In genomic region chr10:75555557-75555956, GRCm38 (mm10) we compare ENCODE assay signal across 12 mouse cellular contexts. TPM values are rescaled to one million over a fixed set of nuclear protein-coding genes. Genes with fewer than 3 reads are reported as not detected.
A peak's percentile ranks its signal among the peaks of the same experiment; 100 is the strongest.
DNase-seq lines count a peak whose midpoint lies in the region; ATAC-seq lines count a peak whose summit lies in the region.
"Had no signal": no experiment of that assay in that cellular context is flagged by ENCODE, and none has a peak within 500 bp of the region (broad histone marks: within the 10 kb centered on the region; RNA-seq: fewer than 3 reads in every experiment).

No protein-coding gene starts in this region.

- peak overlapping the region; percentile 65 for H3K27ac ChIP-seq in kidney, embryonic 15.5 days
- no peak overlapping the region; the same call in 1 of the 2 replicates for H3K27ac ChIP-seq in kidney, embryonic 14.5 days (ENCODE audit: low read depth, low read length)
- peak overlapping the region; percentile 32; the same call in 1 of the 2 replicates for H3K27ac ChIP-seq in forebrain, embryonic 11.5 days (ENCODE audit: low read depth, low read length)
- peak overlapping the region; percentile 18 for H3K27ac ChIP-seq in limb, embryonic 12.5 days
- H3K27ac ChIP-seq: embryonic facial prominence, embryonic 15.5 days; gastrocnemius, adult 2 months; liver, embryonic 15.5 days had no signal

- H3K4me2 ChIP-seq in kidney, embryonic 15.5 days, result no peak overlapping the region
- no peak overlapping the region for H3K4me2 ChIP-seq in kidney, embryonic 14.5 days (replicated peaks; ENCODE audit: low read depth, low read length)
- H3K4me2 ChIP-seq in forebrain, embryonic 11.5 days (ENCODE audit: low read depth, low read length, severe bottlenecking), result no peak overlapping the region
- no peak overlapping the region for H3K4me2 ChIP-seq in limb, embryonic 12.5 days
- H3K4me2 ChIP-seq: embryonic facial prominence, embryonic 15.5 days; liver, embryonic 15.5 days had no signal

- peaks cover 17% of the 10 kb centered on the region for H3K27me3 ChIP-seq in kidney, embryonic 15.5 days
- H3K27me3 ChIP-seq in kidney, embryonic 14.5 days (ENCODE audit: control insufficient read depth, insufficient read depth, low read length), result peaks cover 12% of the 10 kb centered on the region
- H3K27me3 ChIP-seq in forebrain, embryonic 11.5 days (ENCODE audit: control insufficient read depth, insufficient read depth, low read length), result peaks cover 11% of the 10 kb centered on the region
- peaks cover 29% of the 10 kb centered on the region for H3K27me3 ChIP-seq in limb, embryonic 12.5 days

- H3K9ac ChIP-seq in kidney, embryonic 15.5 days, result no peak overlapping the region
- H3K9ac ChIP-seq in kidney, embryonic 14.5 days (ENCODE audit: low read depth, low read length), result no peak overlapping the region
- 0 out of 2 replicates have a peak overlapping the region, but pooled peaks have one; percentile 4 for H3K9ac ChIP-seq in forebrain, embryonic 11.5 days (ENCODE audit: low read length)
- no peak overlapping the region for H3K9ac ChIP-seq in limb, embryonic 12.5 days (replicated peaks)
- H3K9ac ChIP-seq: embryonic facial prominence, embryonic 15.5 days; liver, embryonic 15.5 days had no signal

- peaks cover 72% of the 10 kb centered on the region for H3K4me1 ChIP-seq in kidney, embryonic 15.5 days
- H3K4me1 ChIP-seq in kidney, embryonic 14.5 days (ENCODE audit: control insufficient read depth, insufficient read depth, low read length), result peaks cover 23% of the 10 kb centered on the region
- H3K4me1 ChIP-seq in forebrain, embryonic 11.5 days (replicated peaks; ENCODE audit: control insufficient read depth, insufficient read depth, low read length), result peaks cover 6% of the 10 kb centered on the region; the same call in 1 of the 2 replicates
- H3K4me1 ChIP-seq in limb, embryonic 12.5 days (replicated peaks), result peaks cover 45% of the 10 kb centered on the region

- no peaks in the 10 kb centered on the region for H3K9me3 ChIP-seq in kidney, embryonic 15.5 days (replicated peaks)
- no peaks in the 10 kb centered on the region for H3K9me3 ChIP-seq in kidney, embryonic 14.5 days (ENCODE audit: control insufficient read depth, low read length)
- no peaks in the 10 kb centered on the region for H3K9me3 ChIP-seq in forebrain, embryonic 11.5 days (ENCODE audit: control insufficient read depth, low read length)
- H3K9me3 ChIP-seq in limb, embryonic 12.5 days, result no peaks in the 10 kb centered on the region
- H3K9me3 ChIP-seq: embryonic facial prominence, embryonic 15.5 days; liver, embryonic 15.5 days had no signal

- ATAC-seq in kidney, embryonic 15.5 days (replicated peaks; ENCODE audit: low FRiP score), result no peak
- no peak for ATAC-seq in kidney, embryonic 14.5 days (ENCODE audit: low FRiP score, low TSS enrichment)
- ATAC-seq in forebrain, embryonic 11.5 days (replicated peaks; ENCODE audit: low FRiP score), result no peak
- no peak for ATAC-seq in limb, embryonic 12.5 days (ENCODE audit: insufficient number of reproducible peaks, insufficient read depth, low FRiP score, low TSS enrichment, low read depth)

- H3K36me3 ChIP-seq in kidney, embryonic 15.5 days, result no peaks in the 10 kb centered on the region
- no peaks in the 10 kb centered on the region for H3K36me3 ChIP-seq in kidney, embryonic 14.5 days (ENCODE audit: control insufficient read depth, insufficient read depth, low read length)
- no peaks in the 10 kb centered on the region for H3K36me3 ChIP-seq in forebrain, embryonic 11.5 days (ENCODE audit: control insufficient read depth, insufficient read depth, low read length)
- no peaks in the 10 kb centered on the region for H3K36me3 ChIP-seq in limb, embryonic 12.5 days
- H3K36me3 ChIP-seq: embryonic facial prominence, embryonic 15.5 days; liver, embryonic 15.5 days had no signal

- DNase-seq in adipocyte (ENCODE audit: low spot score), result peak; percentile 14
- no peak for DNase-seq in forebrain, embryonic 11.5 days (ENCODE audit: low spot score)
- DNase-seq in frontal cortex, postnatal 36 days (ENCODE audit: low spot score in 2 of 2), result no peak
- DNase-seq in gastrocnemius, postnatal 4 days (ENCODE audit: low spot score in 2 of 2), result no peak
- DNase-seq: gastrocnemius, adult 2 months; spleen, adult 18-20 months had no signal

- WGBS in kidney, embryonic 15.5 days, result 74% methylated on average over 6 of the region's 6 CpGs
- 66% methylated on average over 6 of the region's 6 CpGs for WGBS in kidney, embryonic 14.5 days
- 78% methylated on average over 6 of the region's 6 CpGs for WGBS in forebrain, embryonic 11.5 days
- 76% methylated on average over 6 of the region's 6 CpGs for WGBS in limb, embryonic 12.5 days

- no peak overlapping the region for H3K4me3 ChIP-seq in kidney, embryonic 15.5 days (replicated peaks)
- H3K4me3 ChIP-seq in kidney, embryonic 14.5 days (ENCODE audit: low read length), result no peak overlapping the region
- H3K4me3 ChIP-seq in forebrain, embryonic 11.5 days (ENCODE audit: low read depth, low read length), result no peak overlapping the region
- H3K4me3 ChIP-seq in limb, embryonic 12.5 days (replicated peaks), result no peak overlapping the region
- H3K4me3 ChIP-seq: embryonic facial prominence, embryonic 15.5 days; gastrocnemius, adult 2 months; liver, embryonic 15.5 days had no signal

RNA-seq across cellular contexts. Expression of gene Lrrc75b, which starts 4.6 kb away (rescaled TPM):
- polyA plus RNA-seq in kidney, embryonic 15.5 days (2015; fragmentation: Nextera tagmentation; extraction: Ambion mirVana), result 3.0 and 3.1 TPM in 2 replicates
- polyA plus RNA-seq in kidney, embryonic 14.5 days (2014; fragmentation: Nextera tagmentation; extraction: Ambion mirVana), result 2.1 and 2.9 TPM in 2 replicates
- 2.3 and 3.5 TPM in 2 replicates for polyA plus RNA-seq in forebrain, embryonic 11.5 days (2014; fragmentation: Nextera tagmentation; extraction: Ambion mirVana)
- polyA plus RNA-seq in limb, embryonic 12.5 days (2016; fragmentation: Nextera tagmentation; extraction: Ambion mirVana), result 0.93 and 1.3 TPM in 2 replicates
- total RNA-seq in gastrocnemius, postnatal 4 days (2021), result 1 to 10 TPM; 2.8 to 3.3 TPM

RNA-seq across cellular contexts. Expression of gene Ggt1, which starts 5.8 kb away (rescaled TPM):
- 128 and 137 TPM in 2 replicates for polyA plus RNA-seq in kidney, embryonic 15.5 days (2015; fragmentation: Nextera tagmentation; extraction: Ambion mirVana)
- polyA plus RNA-seq in kidney, embryonic 14.5 days (2014; fragmentation: Nextera tagmentation; extraction: Ambion mirVana), result 29.1 and 57.6 TPM in 2 replicates
- 2.3 and 3.4 TPM in 2 replicates for polyA plus RNA-seq in forebrain, embryonic 11.5 days (2014; fragmentation: Nextera tagmentation; extraction: Ambion mirVana)
- 0.79 and 0.88 TPM in 2 replicates for polyA plus RNA-seq in limb, embryonic 12.5 days (2016; fragmentation: Nextera tagmentation; extraction: Ambion mirVana)
- total RNA-seq in gastrocnemius, postnatal 4 days (2021), result under 1 TPM; 0.66 to 0.80 TPM
- total RNA-seq: adrenal gland, postnatal 25 days; gastrocnemius, adult 2 months had no signal

RNA-seq across cellular contexts. Expression of gene Ggt5, which starts 33.6 kb away (rescaled TPM):
- polyA plus RNA-seq in kidney, embryonic 15.5 days (2015; fragmentation: Nextera tagmentation; extraction: Ambion mirVana), result 6.7 and 7.7 TPM in 2 replicates
- polyA plus RNA-seq in kidney, embryonic 14.5 days (2014; fragmentation: Nextera tagmentation; extraction: Ambion mirVana), result 3.9 and 4.7 TPM in 2 replicates
- 0.67 and 1.0 TPM in 2 replicates for polyA plus RNA-seq in forebrain, embryonic 11.5 days (2014; fragmentation: Nextera tagmentation; extraction: Ambion mirVana)
- 0.70 and 1.1 TPM in 2 replicates for polyA plus RNA-seq in limb, embryonic 12.5 days (2016; fragmentation: Nextera tagmentation; extraction: Ambion mirVana)
- 10 to 100 TPM; 10.8 to 13.1 TPM for total RNA-seq in gastrocnemius, postnatal 4 days (2021)

RNA-seq across cellular contexts. Expression of gene Gucd1, which starts 37.8 kb away (rescaled TPM):
- 44.2 and 46.0 TPM in 2 replicates for polyA plus RNA-seq in kidney, embryonic 15.5 days (2015; fragmentation: Nextera tagmentation; extraction: Ambion mirVana)
- polyA plus RNA-seq in kidney, embryonic 14.5 days (2014; fragmentation: Nextera tagmentation; extraction: Ambion mirVana), result 31.7 and 46.9 TPM in 2 replicates
- polyA plus RNA-seq in forebrain, embryonic 11.5 days (2014; fragmentation: Nextera tagmentation; extraction: Ambion mirVana), result 30.0 and 35.4 TPM in 2 replicates
- 24.0 and 30.0 TPM in 2 replicates for polyA plus RNA-seq in limb, embryonic 12.5 days (2016; fragmentation: Nextera tagmentation; extraction: Ambion mirVana)
- 10 to 100 TPM; 39.5 to 39.9 TPM for total RNA-seq in gastrocnemius, postnatal 4 days (2021)

RNA-seq across cellular contexts. Expression of gene Snrpd3, which starts 38.2 kb away (rescaled TPM):
- 175 and 183 TPM in 2 replicates for polyA plus RNA-seq in kidney, embryonic 15.5 days (2015; fragmentation: Nextera tagmentation; extraction: Ambion mirVana)
- polyA plus RNA-seq in kidney, embryonic 14.5 days (2014; fragmentation: Nextera tagmentation; extraction: Ambion mirVana), result 178 and 249 TPM in 2 replicates
- polyA plus RNA-seq in forebrain, embryonic 11.5 days (2014; fragmentation: Nextera tagmentation; extraction: Ambion mirVana), result 261 and 263 TPM in 2 replicates
- polyA plus RNA-seq in limb, embryonic 12.5 days (2016; fragmentation: Nextera tagmentation; extraction: Ambion mirVana), result 179 and 203 TPM in 2 replicates
- total RNA-seq in gastrocnemius, postnatal 4 days (2021), result 100 to 1,000 TPM; 103 to 106 TPM
